7 mouse cellular contexts compared by ENCODE assay signal in genomic region chr7:79495988-79496815, GRCm38 (mm10). TPM values are rescaled to one million over a fixed set of nuclear protein-coding genes. Genes with fewer than 3 reads are reported as not detected.
DNase-seq lines count a peak whose midpoint lies in the region; ATAC-seq lines count a peak whose summit lies in the region.

No protein-coding gene starts in this region.

- H3K27me3 ChIP-seq in intestine, embryonic 16.5 days (replicated peaks; ENCODE audit: control insufficient read depth, insufficient read depth, low read length): peaks cover 59% of the 10 kb centered on the region
- H3K27me3 ChIP-seq in limb, embryonic 12.5 days: peaks cover 83% of the 10 kb centered on the region
- peaks cover 19% of the 10 kb centered on the region; the same call in 1 of the 2 replicates for H3K27me3 ChIP-seq in midbrain, embryonic 15.5 days (replicated peaks)

- 1% methylated on average over 38 of the region's 38 CpGs for WGBS in intestine, embryonic 16.5 days
- 3% methylated on average over 37 of the region's 38 CpGs for WGBS in limb, embryonic 12.5 days
- 1% methylated on average over 38 of the region's 38 CpGs for WGBS in midbrain, embryonic 15.5 days

- H3K36me3 ChIP-seq in intestine, embryonic 16.5 days (ENCODE audit: control insufficient read depth, insufficient read depth, low read length): no peaks in the 10 kb centered on the region
- no peaks in the 10 kb centered on the region for H3K36me3 ChIP-seq in limb, embryonic 12.5 days
- no peaks in the 10 kb centered on the region for H3K36me3 ChIP-seq in midbrain, embryonic 15.5 days (replicated peaks)

- peaks cover 6% of the 10 kb centered on the region for H3K4me1 ChIP-seq in intestine, embryonic 16.5 days (ENCODE audit: control insufficient read depth, insufficient read depth, low read length)
- peaks cover 15% of the 10 kb centered on the region for H3K4me1 ChIP-seq in limb, embryonic 12.5 days (replicated peaks)
- peaks cover 19% of the 10 kb centered on the region for H3K4me1 ChIP-seq in midbrain, embryonic 15.5 days

- H3K4me2 ChIP-seq in intestine, embryonic 16.5 days (ENCODE audit: low read depth, low read length): peak overlapping the region; percentile 58
- peak overlapping the region; percentile 38 for H3K4me2 ChIP-seq in limb, embryonic 12.5 days
- peak overlapping the region; percentile 64 for H3K4me2 ChIP-seq in midbrain, embryonic 15.5 days

- no peak overlapping the region for H3K27ac ChIP-seq in intestine, embryonic 16.5 days (ENCODE audit: low read length)
- H3K27ac ChIP-seq in limb, embryonic 12.5 days: no peak overlapping the region
- H3K27ac ChIP-seq in midbrain, embryonic 15.5 days: peak overlapping the region; percentile 58

- DNase-seq in adrenal gland, adult 2 months: peak; percentile 81
- DNase-seq in embryo, embryonic 10.5 days (ENCODE audit: low spot score): peak; percentile 92
- DNase-seq in gastrocnemius, postnatal 4 days (ENCODE audit: low spot score in 2 of 2): peak; percentile 78 to 89
- DNase-seq in spleen, adult 18-20 months: peak; percentile 58 to 84

- ATAC-seq in intestine, embryonic 16.5 days: peak; percentile 82; the same call in 1 of the 2 replicates
- ATAC-seq in limb, embryonic 12.5 days (ENCODE audit: insufficient number of reproducible peaks, insufficient read depth, low FRiP score, low TSS enrichment, low read depth): peak; percentile 80
- peak; percentile 63 for ATAC-seq in midbrain, embryonic 15.5 days (replicated peaks)

- H3K9ac ChIP-seq in intestine, embryonic 16.5 days (ENCODE audit: low read depth, low read length): no peak overlapping the region
- H3K9ac ChIP-seq in limb, embryonic 12.5 days (replicated peaks): no peak overlapping the region
- 0 out of 2 replicates have a peak overlapping the region, but pooled peaks have one; percentile 18 for H3K9ac ChIP-seq in midbrain, embryonic 15.5 days

- H3K9me3 ChIP-seq in intestine, embryonic 16.5 days (ENCODE audit: control insufficient read depth, low read length): no peaks in the 10 kb centered on the region
- H3K9me3 ChIP-seq in limb, embryonic 12.5 days: no peaks in the 10 kb centered on the region
- H3K9me3 ChIP-seq in midbrain, embryonic 15.5 days: no peaks in the 10 kb centered on the region

- peak overlapping the region; percentile 31 for H3K4me3 ChIP-seq in intestine, embryonic 16.5 days (ENCODE audit: low read length)
- H3K4me3 ChIP-seq in limb, embryonic 12.5 days (replicated peaks): peak overlapping the region; percentile 29
- H3K4me3 ChIP-seq in midbrain, embryonic 15.5 days: peak overlapping the region; percentile 38

RNA-seq across cellular contexts. Expression of gene Polg, which starts 30.0 kb away (rescaled TPM):
- 10 to 100 TPM; 65.7 to 69.3 TPM for total RNA-seq in adrenal gland, adult 2 months (2021)
- 49.3 and 50.1 TPM in 2 replicates for polyA plus RNA-seq in adrenal gland, adult 2 months (2012; rRNA removed)
- 10 to 100 TPM; 50.5 to 54.1 TPM for total RNA-seq in gastrocnemius, postnatal 4 days (2021)
- 39.1 and 42.8 TPM in 2 replicates for polyA plus RNA-seq in intestine, embryonic 16.5 days (2015; fragmentation: Nextera tagmentation; extraction: Ambion mirVana)
- polyA plus RNA-seq in limb, embryonic 12.5 days (2016; fragmentation: Nextera tagmentation; extraction: Ambion mirVana): 50.4 and 53.3 TPM in 2 replicates
- 22.7 and 27.0 TPM in 2 replicates for polyA plus RNA-seq in midbrain, embryonic 15.5 days (2015; fragmentation: Nextera tagmentation; extraction: Ambion mirVana)
